Mouse (Mus musculus) spleen, postnatal 10 days (tissue): ENCODE results near the gene Gltp.
A peak's percentile ranks its signal among the peaks of the same experiment; 100 is the strongest.

Experiments
- DNase-seq, 2 experiments: peaks; one replicate each; pipeline ENCODE4 v3.0.0; 2021 to 2022; ENCODE audit warnings: low spot score in 2 of 2

The Gltp gene

GRCm38 (mm10) chr5:114702403-114703392, 11.9 kb upstream of the Gltp start:
- peak in 1 of 2 experiments; percentile 56 for DNase-seq

DNA sequence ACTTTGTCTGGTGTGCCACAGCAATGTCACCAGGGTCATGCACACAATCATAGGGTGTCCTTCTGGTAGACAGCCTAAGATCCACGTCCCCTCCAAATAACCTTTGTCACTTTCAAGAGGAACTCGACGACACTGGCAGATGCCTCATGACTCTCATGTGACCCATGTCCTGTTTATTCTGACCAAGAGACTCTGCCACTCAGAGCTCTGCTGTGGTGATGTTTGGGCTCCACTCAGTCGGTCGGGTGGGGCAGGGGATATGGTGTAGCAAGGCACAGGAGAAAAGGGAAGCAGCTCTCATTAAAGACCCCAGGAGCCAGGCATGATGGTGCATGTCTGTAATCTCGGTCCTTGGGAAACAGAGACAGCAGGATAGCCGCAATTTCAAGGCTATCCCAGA, 8.2 kb upstream of the Gltp start:
- no peak for DNase-seq

GRCm38 (mm10) chr5:114698044-114698746, 7.4 kb upstream of the Gltp start:
- DNase-seq = no peak

DNA sequence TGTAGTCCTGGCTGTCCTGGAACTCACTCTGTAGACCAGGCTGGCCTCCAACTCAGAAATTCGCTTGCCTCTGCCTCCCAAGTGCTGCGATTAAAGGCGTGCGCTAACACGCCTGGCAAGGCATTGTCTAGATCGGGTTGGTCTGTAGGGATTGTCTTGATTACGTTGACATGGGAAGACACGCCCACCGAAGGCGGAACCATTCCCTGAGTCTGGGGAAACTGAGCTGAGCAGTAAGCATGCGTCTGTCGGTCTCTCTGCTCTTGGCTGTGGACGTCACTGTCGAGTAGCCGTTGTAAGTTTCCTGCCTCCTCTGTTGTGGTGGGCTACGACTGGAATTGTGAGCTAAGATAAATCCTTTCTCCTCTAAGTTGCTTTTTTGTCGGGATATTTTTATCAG, 6.2 kb upstream of the Gltp start:
- no peak for DNase-seq

DNA sequence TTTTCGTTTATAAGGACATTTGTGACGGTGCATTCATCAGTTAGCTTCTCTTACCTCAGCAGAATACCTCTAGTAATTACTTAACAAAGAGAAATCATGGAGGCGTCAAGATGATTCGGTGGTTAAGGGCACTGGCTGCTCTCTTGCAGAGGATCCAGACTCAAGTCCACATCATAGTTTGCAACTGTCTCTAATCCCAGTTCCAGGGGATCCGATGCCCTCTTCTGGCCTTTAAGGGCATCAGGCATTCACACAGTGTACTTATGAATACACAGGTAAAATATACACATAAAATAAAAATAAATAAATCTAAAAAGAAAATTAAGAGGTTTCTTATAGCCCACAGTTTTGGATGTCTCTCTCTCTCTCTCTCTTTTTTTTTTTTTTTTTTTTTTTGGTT, 5.0 kb upstream of the Gltp start:
- no peak for DNase-seq

DNA sequence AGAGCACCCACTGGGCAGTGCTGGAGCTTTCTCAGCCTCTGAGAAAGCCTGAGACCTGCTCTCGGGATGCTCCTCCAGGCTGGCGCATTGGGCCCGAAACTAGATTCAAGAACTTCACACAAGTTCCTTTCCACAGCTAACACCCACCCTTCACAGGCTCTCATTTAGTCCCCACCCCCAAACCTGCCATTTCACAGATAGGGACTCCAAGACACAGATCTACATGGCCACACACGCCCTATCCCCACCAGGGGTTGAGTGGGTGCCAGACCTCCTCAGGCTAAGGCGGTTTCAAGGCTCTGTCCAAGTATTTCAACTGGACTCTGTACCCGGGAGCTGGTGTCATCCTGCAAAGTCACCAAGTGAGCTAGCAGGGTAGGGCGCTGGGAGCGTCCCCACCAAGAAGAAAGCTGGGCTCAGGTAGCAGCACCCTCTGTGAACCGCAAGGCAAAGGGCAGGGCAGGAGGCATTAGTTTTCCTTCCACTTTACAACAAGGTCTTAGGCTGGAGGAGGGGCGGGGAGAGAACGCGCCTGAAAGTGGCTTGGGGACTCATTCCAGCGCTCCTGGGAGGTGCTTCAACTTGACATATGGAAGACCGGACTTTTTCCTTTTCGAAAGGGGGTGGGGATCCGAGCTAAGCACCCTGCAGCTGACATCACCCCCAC, 951 bp downstream of the Gltp start:
- DNase-seq = peak; percentile 57 to 59

- DNase-seq = no peak
These were observed 2.1 kb downstream of the Gltp start for GRCm38 (mm10) chr5:114688703-114689102.

DNA sequence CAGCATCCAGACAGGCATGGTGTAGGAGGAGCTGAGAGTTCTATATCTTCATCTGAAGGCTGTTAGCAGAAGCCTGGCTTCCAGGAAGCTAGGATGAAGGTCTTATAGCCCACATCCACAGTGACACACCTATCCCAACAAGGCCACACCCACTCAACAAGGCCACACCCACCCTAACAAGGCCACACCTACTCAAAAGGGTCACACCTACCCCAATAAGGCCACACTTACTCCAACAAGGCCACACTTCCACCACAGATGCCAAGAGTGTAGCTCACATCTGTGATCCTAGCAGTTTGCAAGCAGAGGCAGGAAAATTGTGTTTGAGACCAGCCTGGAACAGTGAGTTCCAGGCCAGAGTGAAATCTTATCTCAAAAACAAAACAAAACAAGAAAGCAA, 2.9 kb downstream of the Gltp start:
- DNase-seq = no peak

DNA sequence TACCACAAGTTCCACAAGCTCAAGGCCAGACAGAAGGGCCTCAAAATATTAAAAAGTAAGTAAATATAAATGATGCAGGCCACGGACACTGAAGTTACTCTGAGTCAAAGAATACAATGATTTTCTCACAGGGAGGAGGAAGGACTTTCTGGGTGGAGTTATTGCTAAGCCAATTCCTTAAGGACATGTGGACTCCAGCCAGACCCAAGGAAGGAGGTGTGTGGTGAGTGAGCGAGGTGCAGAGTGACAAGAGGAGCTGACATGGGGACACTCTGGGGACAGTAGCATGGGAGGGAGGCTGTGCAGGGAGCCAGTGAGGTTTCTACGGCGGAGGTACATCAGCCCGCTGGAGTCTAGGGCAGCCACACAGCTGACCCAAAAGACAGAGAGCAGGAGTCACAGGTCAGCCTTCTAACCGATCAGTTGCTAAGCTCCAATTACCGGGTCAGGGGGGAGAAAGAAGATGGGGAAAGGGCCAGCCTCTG, 4.0 kb downstream of the Gltp start:
- no peak for DNase-seq

GRCm38 (mm10) chr5:114685986-114686385, 4.8 kb downstream of the Gltp start:
- no peak for DNase-seq

GRCm38 (mm10) chr5:114681717-114682116, 9.1 kb downstream of the Gltp start:
- no peak for DNase-seq

DNA sequence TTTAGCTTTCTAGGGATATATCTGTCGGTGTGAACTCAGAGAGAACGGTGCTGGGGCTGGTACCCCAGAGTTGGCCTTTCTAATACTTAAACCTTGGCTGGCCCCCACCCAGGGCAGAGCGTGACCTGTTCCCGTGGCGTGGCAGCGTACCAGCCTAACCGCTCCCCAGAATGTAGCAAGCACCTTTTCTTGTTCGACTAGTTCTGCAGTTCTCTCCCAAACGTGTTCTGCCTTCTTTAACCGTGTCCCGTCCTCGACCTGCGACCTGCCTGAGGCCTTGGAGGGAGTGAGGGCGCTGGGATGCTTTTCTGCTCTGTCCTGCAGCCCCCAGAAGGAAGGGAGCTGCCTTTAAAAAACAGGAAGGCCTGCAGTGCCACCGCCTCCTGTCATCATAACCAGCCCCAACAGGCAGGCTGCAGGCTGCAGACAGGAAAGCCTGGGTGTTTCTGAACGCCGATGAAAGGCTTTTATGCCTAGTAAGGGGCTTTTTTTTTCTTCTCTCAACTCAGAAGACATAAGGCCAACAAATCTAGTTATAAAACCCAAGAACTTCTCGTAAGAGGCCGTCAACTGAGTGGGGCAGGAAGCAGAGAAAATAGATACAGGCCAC, 10.0 kb downstream of the Gltp start:
- DNase-seq = no peak

- no peak for DNase-seq
These were observed 10.8 kb downstream of the Gltp start for GRCm38 (mm10) chr5:114679841-114680591.

DNA sequence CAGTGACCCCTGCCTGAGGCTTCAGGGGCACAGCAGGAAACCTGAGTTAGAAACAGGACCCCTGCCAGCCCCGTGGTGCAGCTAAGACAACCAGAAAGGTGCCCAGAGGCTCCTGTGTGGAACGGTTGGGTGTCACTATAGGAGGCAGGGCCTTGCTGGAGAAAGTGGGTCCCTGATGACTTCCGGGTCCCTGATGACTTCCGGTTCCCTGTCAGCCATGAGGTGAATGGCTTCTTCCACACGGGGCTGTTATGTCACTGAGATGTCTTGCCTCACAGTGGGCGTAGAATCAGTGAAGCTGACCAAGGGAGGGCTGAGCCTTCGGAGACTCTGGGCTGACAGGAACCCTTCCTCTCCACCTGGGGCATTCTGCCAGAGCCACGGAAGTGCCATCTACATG, 16.2 kb downstream of the Gltp start:
- no peak for DNase-seq

GRCm38 (mm10) chr5:114673114-114673513, 17.7 kb downstream of the Gltp start:
- DNase-seq = no peak

DNA sequence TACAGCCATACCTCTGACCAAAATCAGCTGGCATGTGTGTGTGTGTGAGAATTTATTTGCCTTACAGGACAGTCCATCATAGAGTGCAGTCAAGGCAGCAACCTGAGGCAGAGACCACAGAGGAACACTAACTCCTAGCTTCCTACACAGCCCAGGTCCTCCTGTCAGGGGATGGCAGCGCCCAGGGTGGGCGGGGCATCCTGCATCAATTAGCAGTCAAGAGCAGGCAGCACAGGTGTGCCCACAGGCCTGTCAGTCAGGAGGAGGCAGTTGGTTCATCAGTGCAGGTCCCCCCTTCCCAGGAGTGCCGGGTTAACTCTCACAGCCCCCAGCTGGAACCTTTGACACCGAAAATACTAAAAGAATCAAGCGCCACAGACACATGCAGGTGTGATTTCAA, 21.8 kb downstream of the Gltp start:
- DNase-seq = no peak

GRCm38 (mm10) chr5:114667228-114667856, 23.4 kb downstream of the Gltp start:
- DNase-seq = peak; percentile 99

DNA sequence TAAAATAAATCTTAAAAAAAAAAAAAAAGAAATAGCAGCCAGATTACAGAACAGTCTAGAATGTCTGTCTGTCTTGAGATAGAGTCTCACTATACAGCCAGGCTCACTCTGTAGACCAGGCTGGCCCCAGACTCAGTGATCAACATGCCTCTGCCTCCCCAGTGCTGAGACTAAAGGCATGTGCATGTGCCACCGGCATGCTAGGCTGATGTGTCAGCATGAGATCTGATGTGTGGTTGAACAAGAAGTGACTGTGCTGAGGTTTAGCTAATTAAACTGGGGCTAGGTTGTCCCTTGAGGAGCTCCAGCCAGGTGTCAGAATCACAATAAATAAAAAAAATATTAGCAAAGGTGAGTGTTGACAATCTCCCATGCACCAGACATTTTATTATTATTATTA, 24.1 kb downstream of the Gltp start:
- no peak for DNase-seq

- DNase-seq = no peak
These were observed 26.0 kb downstream of the Gltp start for GRCm38 (mm10) chr5:114664750-114665149.

GRCm38 (mm10) chr5:114664139-114664538, 26.6 kb downstream of the Gltp start:
- DNase-seq = no peak

DNA sequence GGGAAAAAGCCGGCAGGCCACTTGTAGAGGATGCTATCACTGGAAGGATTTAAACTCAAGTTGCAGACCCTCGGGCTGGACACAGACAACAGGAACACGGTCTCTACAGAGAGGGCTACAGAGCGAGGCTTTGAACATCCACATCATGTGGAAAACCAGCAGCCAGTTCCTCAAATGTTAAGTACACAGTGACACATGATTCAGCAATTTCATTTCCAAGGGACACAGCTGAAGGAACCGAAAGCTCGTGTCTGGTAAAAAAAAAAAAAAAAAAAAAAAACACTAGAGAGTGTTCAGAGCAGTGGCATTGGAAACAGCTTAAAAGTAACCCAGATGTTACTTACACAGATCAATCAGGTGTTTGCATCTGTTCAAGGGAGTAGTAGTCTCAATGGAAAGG, 29.8 kb downstream of the Gltp start:
- DNase-seq = no peak
